Mouse (Mus musculus): ENCODE data around the gene Mdc1. TPM values are rescaled to one million over a fixed set of nuclear protein-coding genes. Genes with fewer than 3 reads are reported as not detected.

Mdc1 gene
- polyA plus RNA-seq, 1 experiment: 31.8 TPM

GRCm38 (mm10) chr17:35865481-35866280 lies 24.4 kb downstream of the Mdc1 start, which contains the start of gene Ppp1r18:
Ppp1r18 (plus strand) TSS chr17:35865593.
- peaks cover 9% of the 10 kb centered on the region for H3K4me1 ChIP-seq (ENCODE audit: control insufficient read depth, insufficient read depth, low read length)

DNA sequence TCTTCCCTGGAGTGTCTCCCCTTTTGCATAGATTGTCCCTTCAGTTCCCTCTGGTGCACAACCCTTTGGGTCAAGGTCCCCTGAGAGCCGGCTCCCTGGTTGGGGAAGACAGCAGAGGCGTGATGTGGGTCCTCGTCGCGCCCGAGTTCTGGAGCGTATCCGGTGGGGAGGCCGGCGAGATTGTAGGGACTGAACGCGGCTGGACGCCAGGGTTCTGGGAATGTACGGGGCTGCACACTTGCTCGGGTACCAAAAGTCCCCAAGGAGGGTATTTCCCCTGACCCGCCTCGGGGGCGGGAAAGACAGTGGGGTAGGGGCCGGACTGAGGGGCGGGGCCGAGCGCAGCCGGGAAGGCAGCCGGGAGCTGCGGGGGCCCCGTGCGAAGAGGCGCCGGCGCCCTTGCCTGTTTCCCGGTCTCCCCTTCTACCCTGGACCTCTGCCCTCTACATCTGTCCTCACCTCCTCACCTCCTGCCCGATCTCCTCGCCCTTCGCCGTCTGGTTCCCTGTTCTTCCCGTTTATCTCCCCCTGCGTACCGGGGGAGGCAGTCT lies 25.0 kb downstream of the Mdc1 start:
- Histone ChIP-seq H3K27ac (ENCODE audit: insufficient read depth, low read length) (peak overlapping the region; percentile 99), H3K4me1 (ENCODE audit: control insufficient read depth, insufficient read depth, low read length) (peaks cover 9% of the 10 kb centered on the region), H3K4me3 (ENCODE audit: insufficient read depth, low read length) (peak overlapping the region; percentile 95)
- TF ChIP-seq CTCF (IDR thresholded peaks at IDR 0.05; ENCODE audit: borderline replicate concordance, insufficient read depth, low read length) (no peak), POLR2A (IDR thresholded peaks at IDR 0.05; ENCODE audit: low read depth, low read length) (peak; percentile 77)

More at GRCm38 (mm10) chr17:35865481-35866280, 24.4 kb downstream of the Mdc1 start, which contains the start of gene Ppp1r18:
- Histone ChIP-seq H3K27ac (ENCODE audit: insufficient read depth, low read length) (peak within 1 kb of the TSS; percentile 99), H3K4me3 (ENCODE audit: insufficient read depth, low read length) (peak within 1 kb of the TSS; percentile 95)
- TF ChIP-seq POLR2A (IDR thresholded peaks at IDR 0.05; ENCODE audit: low read depth, low read length) (peak; percentile 88), CTCF (IDR thresholded peaks at IDR 0.05; ENCODE audit: borderline replicate concordance, insufficient read depth, low read length) (no peak)

DNA sequence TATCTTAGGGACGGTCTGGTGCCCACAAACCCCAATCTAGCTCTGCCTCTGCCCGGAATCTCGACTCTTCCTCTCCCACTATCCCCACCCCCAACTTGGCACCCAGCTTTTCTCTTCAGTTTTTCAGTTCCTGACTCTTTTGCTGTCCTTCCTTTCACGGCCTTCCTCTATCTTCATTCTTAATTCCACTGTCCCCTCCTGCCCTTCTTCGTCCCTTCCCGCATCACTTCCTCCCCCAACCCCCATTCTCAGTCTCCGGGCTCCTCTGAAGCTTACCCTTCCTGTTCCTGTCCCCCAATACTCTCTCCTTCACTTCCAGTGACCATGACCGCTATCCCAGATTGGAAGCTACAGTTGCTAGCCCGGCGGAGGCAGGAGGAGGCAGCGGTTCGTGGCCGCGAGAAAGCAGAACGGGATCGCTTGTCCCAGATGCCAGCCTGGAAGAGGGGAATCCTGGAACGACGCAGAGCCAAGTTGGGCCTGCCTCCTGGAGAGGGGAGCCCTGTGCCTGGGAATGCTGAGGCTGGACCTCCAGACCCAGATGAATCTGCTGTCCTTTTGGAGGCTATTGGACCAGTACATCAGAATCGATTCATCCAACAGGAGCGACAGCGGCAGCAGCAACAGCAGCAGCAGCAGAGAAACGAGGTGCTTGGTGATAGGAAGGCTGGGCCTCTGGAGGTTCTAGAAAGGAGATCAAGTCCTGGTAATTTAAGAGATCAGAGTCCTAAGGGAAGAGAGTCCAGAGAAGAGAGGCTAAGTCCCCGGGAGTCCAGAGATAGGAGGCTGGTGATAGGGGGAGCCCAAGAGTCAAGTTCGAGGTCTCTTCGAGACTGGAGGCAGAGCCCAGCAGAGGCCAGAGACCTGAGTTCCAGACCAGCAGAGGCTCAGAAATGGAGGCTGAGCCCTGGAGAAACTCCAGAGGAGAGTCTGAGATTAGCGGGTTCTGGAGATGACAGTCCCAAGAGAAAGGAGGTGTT lies 25.9 kb downstream of the Mdc1 start:
- Histone ChIP-seq H3K27ac (ENCODE audit: insufficient read depth, low read length) (peak overlapping the region; percentile 99), H3K4me1 (ENCODE audit: control insufficient read depth, insufficient read depth, low read length) (peaks cover 7% of the 10 kb centered on the region; the same call in 1 of the 2 replicates)
- 0 out of 2 replicates have a peak, but pooled peaks have one; percentile 11 for TF ChIP-seq POLR2A (IDR thresholded peaks at IDR 0.05; ENCODE audit: low read depth, low read length)
- TF ChIP-seq CTCF (IDR thresholded peaks at IDR 0.05; ENCODE audit: borderline replicate concordance, insufficient read depth, low read length): no peak

DNA sequence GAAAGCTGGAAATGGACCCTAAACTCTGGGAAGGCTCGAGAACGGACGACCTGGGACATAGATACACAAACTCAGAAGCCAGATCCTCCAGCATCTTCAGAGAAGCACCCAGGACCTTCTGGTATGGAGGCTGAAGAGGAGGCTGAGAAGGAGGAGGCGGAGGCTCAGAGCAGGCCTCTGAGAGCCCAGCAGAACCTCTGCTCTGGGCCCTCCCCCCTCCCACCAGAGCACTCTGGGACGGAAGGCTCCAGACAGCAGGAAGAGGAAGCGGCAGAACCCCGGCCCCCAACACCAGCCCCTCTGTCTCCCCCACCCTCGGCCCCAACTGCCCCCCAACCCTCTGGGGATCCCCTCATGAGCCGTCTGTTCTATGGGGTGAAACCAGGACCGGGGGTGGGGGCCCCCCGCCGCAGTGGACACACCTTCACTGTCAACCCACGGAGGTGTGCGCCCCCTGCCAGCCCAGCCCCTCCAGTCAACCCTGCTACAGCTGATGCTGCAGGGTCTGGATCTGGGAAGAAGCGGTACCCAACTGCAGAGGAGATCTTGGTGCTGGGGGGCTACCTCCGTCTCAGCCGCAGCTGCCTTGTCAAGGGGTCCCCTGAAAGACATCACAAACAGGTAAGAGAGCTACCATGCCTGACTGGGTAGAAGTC lies 27.0 kb downstream of the Mdc1 start:
- H3K4me3 ChIP-seq (ENCODE audit: insufficient read depth, low read length): peak overlapping the region; percentile 95
- no peak for TF ChIP-seq CTCF (IDR thresholded peaks at IDR 0.05; ENCODE audit: borderline replicate concordance, insufficient read depth, low read length)
- peak; percentile 65 for TF ChIP-seq POLR2A (IDR thresholded peaks at IDR 0.05; ENCODE audit: low read depth, low read length)
- peaks cover 11% of the 10 kb centered on the region for H3K4me1 ChIP-seq (ENCODE audit: control insufficient read depth, insufficient read depth, low read length)
- peak overlapping the region; percentile 99 for H3K27ac ChIP-seq (ENCODE audit: insufficient read depth, low read length)

More for the DNA sequence above, 25.9 kb downstream of the Mdc1 start:
- peak overlapping the region; percentile 95 for H3K4me3 ChIP-seq (ENCODE audit: insufficient read depth, low read length)

- H3K4me1 ChIP-seq (ENCODE audit: control insufficient read depth, insufficient read depth, low read length): peaks cover 16% of the 10 kb centered on the region
- TF ChIP-seq CTCF (IDR thresholded peaks at IDR 0.05; ENCODE audit: borderline replicate concordance, insufficient read depth, low read length): no peak
- peak; percentile 37; the same call in 1 of the 2 replicates for TF ChIP-seq POLR2A (IDR thresholded peaks at IDR 0.05; ENCODE audit: low read depth, low read length)
- peak overlapping the region; percentile 97 for H3K27ac ChIP-seq (ENCODE audit: insufficient read depth, low read length)
- peak overlapping the region; percentile 95 for H3K4me3 ChIP-seq (ENCODE audit: insufficient read depth, low read length)
Measured at GRCm38 (mm10) chr17:35868961-35869345, 27.6 kb downstream of the Mdc1 start.

GRCm38 (mm10) chr17:35869346-35870067 lies 28.2 kb downstream of the Mdc1 start:
- peak overlapping the region; percentile 97 for H3K27ac ChIP-seq (ENCODE audit: insufficient read depth, low read length)
- no peak; the same call in none of the 2 replicates for TF ChIP-seq POLR2A (IDR thresholded peaks at IDR 0.05; ENCODE audit: low read depth, low read length)
- TF ChIP-seq CTCF (IDR thresholded peaks at IDR 0.05; ENCODE audit: borderline replicate concordance, insufficient read depth, low read length): no peak
- H3K4me1 ChIP-seq (ENCODE audit: control insufficient read depth, insufficient read depth, low read length): peaks cover 17% of the 10 kb centered on the region
- H3K4me3 ChIP-seq (ENCODE audit: insufficient read depth, low read length): peak overlapping the region; percentile 95

DNA sequence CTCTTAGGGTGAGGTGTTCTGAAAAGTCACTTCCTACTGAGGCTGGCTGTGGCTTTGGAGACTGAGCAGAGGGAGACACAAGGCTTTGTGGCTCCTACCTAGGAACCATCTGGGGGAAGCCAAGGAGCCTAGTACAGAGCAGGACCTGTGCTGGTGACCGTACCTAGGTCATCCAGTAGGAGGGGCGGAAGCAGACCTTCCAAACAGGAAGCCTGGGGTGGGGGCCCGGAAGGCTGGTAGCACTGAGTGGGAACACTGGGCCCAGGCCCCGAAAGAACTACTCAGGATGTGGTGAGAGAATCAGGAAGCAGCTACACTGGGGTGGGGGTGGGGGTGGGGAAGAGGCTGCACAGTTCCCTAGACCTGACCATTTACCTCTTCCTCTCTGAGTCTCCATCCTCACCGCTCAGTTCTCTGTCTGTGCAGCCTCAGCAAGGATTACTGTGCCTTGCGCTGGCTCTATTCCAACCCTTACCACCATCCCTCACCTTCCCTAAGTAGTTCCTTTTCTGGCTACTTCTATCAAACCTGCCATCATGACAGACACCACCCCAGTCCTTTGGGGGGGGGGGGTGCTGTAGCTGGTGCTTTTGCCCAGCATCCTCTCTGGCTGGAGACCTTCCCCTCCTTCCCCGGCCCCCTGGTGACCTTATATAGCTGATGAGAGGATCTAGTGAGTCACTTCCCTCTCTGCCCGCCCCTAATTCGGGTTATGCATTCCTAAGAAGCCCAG lies 29.0 kb downstream of the Mdc1 start:
- H3K4me1 ChIP-seq (ENCODE audit: control insufficient read depth, insufficient read depth, low read length): peaks cover 12% of the 10 kb centered on the region
- H3K4me3 ChIP-seq (ENCODE audit: insufficient read depth, low read length): peak overlapping the region; percentile 95
- peak; percentile 49 for TF ChIP-seq POLR2A (IDR thresholded peaks at IDR 0.05; ENCODE audit: low read depth, low read length)
- TF ChIP-seq CTCF (IDR thresholded peaks at IDR 0.05; ENCODE audit: borderline replicate concordance, insufficient read depth, low read length): no peak
- peak overlapping the region; percentile 97 for H3K27ac ChIP-seq (ENCODE audit: insufficient read depth, low read length)

All from embryonic fibroblast, embryonic 13.5 days (primary cell).